Mouse (Mus musculus) megakaryocyte, embryonic 14.5 days (primary cell): ENCODE data around the gene 4931406P16Rik. TPM values are rescaled to one million over a fixed set of nuclear protein-coding genes. Genes with fewer than 3 reads are reported as not detected.

Source experiments
- H3K27me3 ChIP-seq: replicated peaks from 2 replicates; pipeline ENCODE3; 2012; ENCODE audit warnings: inconsistent platforms
- H3K36me3 ChIP-seq: replicated peaks from 2 replicates; pipeline ENCODE3; 2012; ENCODE audit warnings: low read length, inconsistent platforms, mixed read lengths
- H3K4me1 ChIP-seq: 2 replicates; pipeline ENCODE4 v1.6.1; 2012; ENCODE audit warnings: inconsistent platforms
- H3K4me3 ChIP-seq: replicated peaks from 2 replicates; pipeline ENCODE3; 2012; ENCODE audit warnings: moderate library complexity, mild to moderate bottlenecking, inconsistent platforms
- H3K9me3 ChIP-seq: 2 replicates; pipeline ENCODE4 v1.6.1; 2012; ENCODE audit warnings: inconsistent platforms
- FLI1 ChIP-seq: IDR thresholded peaks from 2 replicates; pipeline ENCODE4 v1.6.1; 2012; ENCODE audit warnings: low read length, inconsistent platforms, mixed read lengths
- GATA1 ChIP-seq: IDR thresholded peaks from 3 replicates; pipeline ENCODE4 v1.6.1; 2012; ENCODE audit warnings: mixed read lengths, low read length, inconsistent platforms, borderline replicate concordance
- polyA plus RNA-seq: library from polyadenylated mRNA; stranded (reverse); fragments of >175 nt; gene quantifications from 2 replicates; pipeline ENCODE4 v1.2.3, GENCODE M21; 2012; ENCODE audit warnings: low replicate concordance; ENCODE audit not compliant: insufficient read depth

Gene 4931406P16Rik
- polyA plus RNA-seq, 1 experiment: 6.2 TPM

GRCm38 (mm10) chr7:34232785-34233725 lies 80.3 kb downstream of the 4931406P16Rik start:
- peak overlapping the region; percentile 97 for H3K4me3 ChIP-seq
- H3K4me1 ChIP-seq: peaks cover 72% of the 10 kb centered on the region

GRCm38 (mm10) chr7:34230116-34230515 lies 83.2 kb downstream of the 4931406P16Rik start, which contains the start of gene Gpi1:
Gene Gpi1 (minus strand): TSS chr7:34230336.
- Histone ChIP-seq H3K4me1 (peaks cover 85% of the 10 kb centered on the region), H3K4me3 (peak within 1 kb of the TSS; percentile 95), H3K9me3 (no peaks in the 10 kb centered on the region), H3K27me3 (no peaks in the 10 kb centered on the region), H3K36me3 (peaks cover 40% of the 10 kb centered on the region)
- TF ChIP-seq FLI1 (no peak), GATA1 (no peak)

More at GRCm38 (mm10) chr7:34232785-34233725, 80.3 kb downstream of the 4931406P16Rik start:
- no peaks in the 10 kb centered on the region for H3K27me3 ChIP-seq
- TF ChIP-seq GATA1: no peak
- no peak for TF ChIP-seq FLI1
- peaks cover 32% of the 10 kb centered on the region for H3K36me3 ChIP-seq
- H3K9me3 ChIP-seq: no peaks in the 10 kb centered on the region

GRCm38 (mm10) chr7:34229691-34230111 lies 83.7 kb downstream of the 4931406P16Rik start:
- TF ChIP-seq FLI1: no peak
- TF ChIP-seq GATA1: no peak
- Histone ChIP-seq H3K9me3 (no peaks in the 10 kb centered on the region), H3K4me3 (peak overlapping the region; percentile 95), H3K27me3 (no peaks in the 10 kb centered on the region), H3K4me1 (peaks cover 85% of the 10 kb centered on the region), H3K36me3 (peaks cover 44% of the 10 kb centered on the region)

GRCm38 (mm10) chr7:34229153-34229552 lies 84.2 kb downstream of the 4931406P16Rik start:
- H3K4me1 ChIP-seq: peaks cover 86% of the 10 kb centered on the region
- peaks cover 49% of the 10 kb centered on the region for H3K36me3 ChIP-seq
- H3K9me3 ChIP-seq: no peaks in the 10 kb centered on the region
- H3K4me3 ChIP-seq: peak overlapping the region; percentile 95
- H3K27me3 ChIP-seq: no peaks in the 10 kb centered on the region
- TF ChIP-seq FLI1: no peak
- no peak for TF ChIP-seq GATA1

- H3K27me3 ChIP-seq: no peaks in the 10 kb centered on the region
- peaks cover 84% of the 10 kb centered on the region for H3K4me1 ChIP-seq
- TF ChIP-seq GATA1: no peak
- TF ChIP-seq FLI1: no peak
- H3K36me3 ChIP-seq: peaks cover 54% of the 10 kb centered on the region
- H3K4me3 ChIP-seq: peak overlapping the region; percentile 95
- H3K9me3 ChIP-seq: no peaks in the 10 kb centered on the region
Measured at GRCm38 (mm10) chr7:34228641-34229040, 84.7 kb downstream of the 4931406P16Rik start.

- H3K36me3 ChIP-seq: peaks cover 72% of the 10 kb centered on the region
- peak overlapping the region; percentile 95 for H3K4me3 ChIP-seq
- TF ChIP-seq GATA1 (no peak), FLI1 (no peak)
- H3K4me1 ChIP-seq: peaks cover 76% of the 10 kb centered on the region
- no peaks in the 10 kb centered on the region for H3K9me3 ChIP-seq
- no peaks in the 10 kb centered on the region for H3K27me3 ChIP-seq
Measured at GRCm38 (mm10) chr7:34226846-34227245, 86.5 kb downstream of the 4931406P16Rik start.

GRCm38 (mm10) chr7:34226086-34226485 lies 87.3 kb downstream of the 4931406P16Rik start:
- Histone ChIP-seq H3K4me1 (peaks cover 73% of the 10 kb centered on the region), H3K9me3 (no peaks in the 10 kb centered on the region), H3K36me3 (peaks cover 76% of the 10 kb centered on the region), H3K27me3 (no peaks in the 10 kb centered on the region), H3K4me3 (peak overlapping the region; percentile 95)
- TF ChIP-seq GATA1 (no peak), FLI1 (no peak)

- Histone ChIP-seq H3K36me3 (peaks cover 94% of the 10 kb centered on the region), H3K4me3 (peak overlapping the region; percentile 10), H3K9me3 (no peaks in the 10 kb centered on the region), H3K27me3 (no peaks in the 10 kb centered on the region), H3K4me1 (peaks cover 67% of the 10 kb centered on the region)
- TF ChIP-seq FLI1: no peak
- TF ChIP-seq GATA1: no peak
Measured at GRCm38 (mm10) chr7:34224308-34224707, 89.0 kb downstream of the 4931406P16Rik start.

- Histone ChIP-seq H3K36me3 (peaks cover 100% of the 10 kb centered on the region), H3K27me3 (no peaks in the 10 kb centered on the region), H3K9me3 (no peaks in the 10 kb centered on the region), H3K4me1 (peaks cover 51% of the 10 kb centered on the region), H3K4me3 (no peak overlapping the region)
- TF ChIP-seq GATA1: no peak
- no peak for TF ChIP-seq FLI1
Measured at GRCm38 (mm10) chr7:34222340-34222739, 91.0 kb downstream of the 4931406P16Rik start.

- H3K9me3 ChIP-seq: no peaks in the 10 kb centered on the region
- no peaks in the 10 kb centered on the region for H3K27me3 ChIP-seq
- no peak overlapping the region for H3K4me3 ChIP-seq
- no peak for TF ChIP-seq GATA1
- TF ChIP-seq FLI1: no peak
- peaks cover 46% of the 10 kb centered on the region for H3K4me1 ChIP-seq
- H3K36me3 ChIP-seq: peaks cover 99% of the 10 kb centered on the region
Measured at GRCm38 (mm10) chr7:34221594-34222250, 91.6 kb downstream of the 4931406P16Rik start.
